Mouse (Mus musculus) cerebellum, adult 2 months (tissue): ENCODE measurements around the gene Cela3b.

ENCODE experiments used
- CTCF ChIP-seq: fragments of 200-500 bp; IDR thresholded peaks from 2 replicates; pipeline ENCODE4 v1.5.1; 2011; ENCODE audit warnings: low read depth, mild to moderate bottlenecking, control low read depth, low read length, moderate library complexity, borderline replicate concordance; ENCODE audit not compliant: insufficient read depth
- POLR2A ChIP-seq: fragments of 200-500 bp; IDR thresholded peaks from 2 replicates; pipeline ENCODE4 v1.6.1; 2011; ENCODE audit warnings: low read length, control low read depth, borderline replicate concordance; ENCODE audit not compliant: insufficient read depth

- TF ChIP-seq POLR2A (no peak), CTCF (no peak)
Measured at GRCm38 (mm10) chr4:137452190-137452589, 21.9 kb upstream of the Cela3b start.
